Mouse (Mus musculus) myocyte (in vitro differentiated cells): ENCODE measurements at regions not wholly inside any gene's neighbourhood (a gene's known extent, or its start where the extent isn't known, plus 50 kb on each side); places are given as distances from the start of the nearest gene placed in this dataset.

Source experiments
- H3K27me3 ChIP-seq: one replicate; pipeline ENCODE4 v1.6.1; 2011; ENCODE audit not compliant: control insufficient read depth, insufficient read depth, insufficient read length
- H3K36me3 ChIP-seq: one replicate; pipeline ENCODE4 v1.6.1; 2011; ENCODE audit not compliant: control insufficient read depth, insufficient read depth
- H3K4me2 ChIP-seq: one replicate; pipeline ENCODE4 v1.6.1; 2011; ENCODE audit warnings: low read depth, control low read depth
- H3K4me3 ChIP-seq: one replicate; pipeline ENCODE4 v1.5.1; 2011; ENCODE audit warnings: mild to moderate bottlenecking, control low read depth, moderate library complexity
- H3K79me2 ChIP-seq: one replicate; pipeline ENCODE4 v1.6.1; 2011; ENCODE audit not compliant: control insufficient read depth, insufficient read depth
- H3ac ChIP-seq: one replicate; pipeline ENCODE4 v1.6.1; 2011; ENCODE audit not compliant: control insufficient read depth, insufficient read length
- CEBPB ChIP-seq: IDR thresholded peaks from 2 replicates; pipeline ENCODE4 v1.6.1; 2011; ENCODE audit warnings: mild to moderate bottlenecking, moderate library complexity; ENCODE audit not compliant: poor library complexity, insufficient read depth, severe bottlenecking
- E2F4 ChIP-seq: IDR thresholded peaks from one replicate; pipeline ENCODE4 v1.6.1; 2011; ENCODE audit warnings: mild to moderate bottlenecking, control low read depth, moderate library complexity; ENCODE audit not compliant: insufficient read depth
- MAX ChIP-seq: IDR thresholded peaks from one replicate; pipeline ENCODE4 v1.6.1; 2011; ENCODE audit warnings: low read depth, mild to moderate bottlenecking, control low read depth
- MYOD1 ChIP-seq, 3 experiments: IDR thresholded peaks; one replicate each; pipeline ENCODE4 v1.6.1; 2011; ENCODE audit warnings: control low read depth in 2 of 3, low read depth in 2 of 3, mild to moderate bottlenecking in 2 of 3, moderate library complexity in 1 of 3; ENCODE audit not compliant: insufficient read length in 2 of 3, control insufficient read depth in 1 of 3
- MYOG ChIP-seq, 3 experiments: IDR thresholded peaks; one replicate each; pipeline ENCODE4 v1.6.1; 2011; ENCODE audit warnings: control low read depth in 2 of 3, low read depth in 2 of 3, mild to moderate bottlenecking in 2 of 3; ENCODE audit not compliant: insufficient read length in 2 of 3, control insufficient read depth in 1 of 3, insufficient read depth in 1 of 3
- POLR2A ChIP-seq: IDR thresholded peaks from one replicate; pipeline ENCODE4 v1.6.1; 2011; ENCODE audit warnings: low read depth, mild to moderate bottlenecking, control low read depth, moderate library complexity; ENCODE audit not compliant: insufficient read length
- POLR2AphosphoS2 ChIP-seq: IDR thresholded peaks from one replicate; pipeline ENCODE4 v1.6.1; 2011; ENCODE audit warnings: low read depth, control low read depth; ENCODE audit not compliant: insufficient read length
- REST ChIP-seq: IDR thresholded peaks from one replicate; pipeline ENCODE4 v1.6.1; 2011; ENCODE audit warnings: mild to moderate bottlenecking, control low read depth, moderate library complexity; ENCODE audit not compliant: insufficient read depth, insufficient read length
- SRF ChIP-seq: IDR thresholded peaks from one replicate; pipeline ENCODE4 v1.6.1; 2011; ENCODE audit warnings: low read depth; ENCODE audit not compliant: control insufficient read depth, insufficient read length
- TCF12 ChIP-seq: IDR thresholded peaks from one replicate; pipeline ENCODE4 v1.6.1; 2011; ENCODE audit warnings: mild to moderate bottlenecking, control low read depth; ENCODE audit not compliant: poor library complexity, insufficient read depth, severe bottlenecking
- TCF3 ChIP-seq: IDR thresholded peaks from one replicate; pipeline ENCODE4 v1.6.1; 2011; ENCODE audit warnings: low read depth, control low read depth; ENCODE audit not compliant: insufficient read length
- USF1 ChIP-seq: IDR thresholded peaks from one replicate; pipeline ENCODE4 v1.6.1; 2011; ENCODE audit warnings: low read depth, mild to moderate bottlenecking, control low read depth, moderate library complexity

DNA sequence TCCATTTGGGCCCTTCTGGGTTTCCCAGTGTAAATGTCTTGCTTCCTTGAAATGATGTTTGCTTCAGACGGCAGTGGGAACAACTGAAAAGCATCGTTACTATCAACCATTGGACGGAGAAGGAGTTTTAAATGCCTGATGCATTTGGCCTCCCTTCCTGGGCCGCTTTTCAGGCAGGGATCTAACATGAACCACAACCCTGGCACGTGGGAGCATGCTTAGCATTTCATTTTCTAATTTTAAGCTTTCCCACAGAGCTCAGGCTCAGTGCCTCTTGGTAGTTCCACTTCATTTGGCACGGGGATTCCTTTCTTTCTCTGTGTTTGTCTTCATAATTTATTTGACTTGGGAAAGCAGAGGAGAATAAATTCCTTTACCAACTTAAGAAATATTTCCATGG lies 406.6 kb upstream of the Nbea start:
- TF ChIP-seq MYOD1 (IDR thresholded peaks at IDR 0.05; ENCODE audit: control insufficient read depth in 1 of 3, insufficient read length in 2 of 3, low read depth in 2 of 3), result no peak
- TF ChIP-seq MYOG (IDR thresholded peaks at IDR 0.05; ENCODE audit: control insufficient read depth in 1 of 3, insufficient read depth in 1 of 3, insufficient read length in 2 of 3, low read depth in 2 of 3), result no peak
- no peak for TF ChIP-seq E2F4
- no peak for TF ChIP-seq SRF
- TF ChIP-seq CEBPB, result no peak
- TF ChIP-seq TCF12, result no peak
- no peak for TF ChIP-seq MAX
- TF ChIP-seq TCF3, result no peak
- no peak for TF ChIP-seq REST
- no peak for TF ChIP-seq POLR2AphosphoS2
- no peak for TF ChIP-seq POLR2A
- no peak for TF ChIP-seq USF1
- no peaks in the 10 kb centered on the region for H3K79me2 ChIP-seq
- H3K4me2 ChIP-seq, result no peak overlapping the region

DNA sequence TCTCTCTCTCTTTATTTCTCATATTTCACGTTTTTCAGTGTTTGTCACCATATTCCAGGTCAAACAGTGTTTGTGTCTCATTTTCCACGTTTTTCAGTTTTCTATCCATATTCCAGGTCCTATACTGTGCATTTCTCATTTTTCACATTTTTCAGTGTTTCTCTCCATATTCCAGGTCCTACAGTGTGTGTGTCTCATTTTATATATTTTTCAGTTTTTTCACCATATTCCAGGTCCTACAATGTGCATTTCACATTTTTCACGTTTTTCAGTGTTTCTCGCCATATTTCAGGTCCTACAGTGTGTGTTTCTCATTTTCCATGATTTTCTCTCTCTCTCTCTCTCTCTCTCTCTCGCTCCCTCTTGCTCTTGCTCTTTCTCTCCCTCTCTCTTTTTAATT lies 391.9 kb upstream of the Nbea start:
- Histone ChIP-seq H3K79me2 (no peaks in the 10 kb centered on the region), H3K36me3 (no peaks in the 10 kb centered on the region), H3K27me3 (no peaks in the 10 kb centered on the region), H3K4me2 (no peak overlapping the region), H3ac (no peak overlapping the region), H3K4me3 (no peak overlapping the region)
- no peak for TF ChIP-seq REST
- TF ChIP-seq TCF12, result no peak
- TF ChIP-seq MYOD1 (IDR thresholded peaks at IDR 0.05; ENCODE audit: control insufficient read depth in 1 of 3, insufficient read length in 2 of 3, low read depth in 2 of 3), result no peak
- no peak for TF ChIP-seq CEBPB
- no peak for TF ChIP-seq POLR2A
- TF ChIP-seq USF1, result no peak
- TF ChIP-seq SRF, result no peak
- TF ChIP-seq POLR2AphosphoS2, result no peak
- no peak for TF ChIP-seq MYOG (IDR thresholded peaks at IDR 0.05; ENCODE audit: control insufficient read depth in 1 of 3, insufficient read depth in 1 of 3, insufficient read length in 2 of 3, low read depth in 2 of 3)
- no peak for TF ChIP-seq MAX
- no peak for TF ChIP-seq TCF3

More for the DNA sequence above, 406.6 kb upstream of the Nbea start:
- Histone ChIP-seq H3K27me3 (no peaks in the 10 kb centered on the region), H3K4me3 (no peak overlapping the region), H3ac (no peak overlapping the region), H3K36me3 (no peaks in the 10 kb centered on the region)

DNA sequence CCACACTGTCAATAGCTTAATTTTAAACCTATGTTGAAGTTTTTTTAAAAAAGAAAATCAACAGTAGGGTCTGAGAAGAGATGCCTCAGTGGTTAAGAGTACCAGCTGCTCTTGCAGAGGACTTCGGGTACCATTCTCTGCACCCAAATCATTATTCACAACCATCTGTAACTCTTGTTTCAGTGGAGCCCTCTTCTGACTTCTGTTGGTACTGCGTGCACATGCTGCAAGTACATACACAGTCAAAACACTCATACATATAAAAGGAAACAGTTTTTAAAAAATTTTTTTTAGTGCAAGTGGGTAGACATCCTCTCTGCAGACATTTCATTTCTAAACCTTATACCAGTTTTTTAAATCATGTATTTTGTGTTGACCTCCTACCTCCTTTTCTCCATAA lies 352.7 kb upstream of the Nbea start:
- H3K4me3 ChIP-seq, result no peak overlapping the region
- TF ChIP-seq TCF12 (no peak), MAX (no peak)
- H3K36me3 ChIP-seq, result no peaks in the 10 kb centered on the region
- H3K27me3 ChIP-seq, result no peaks in the 10 kb centered on the region
- no peaks in the 10 kb centered on the region for H3K79me2 ChIP-seq
- H3K4me2 ChIP-seq, result no peak overlapping the region
- no peak overlapping the region for H3ac ChIP-seq

DNA sequence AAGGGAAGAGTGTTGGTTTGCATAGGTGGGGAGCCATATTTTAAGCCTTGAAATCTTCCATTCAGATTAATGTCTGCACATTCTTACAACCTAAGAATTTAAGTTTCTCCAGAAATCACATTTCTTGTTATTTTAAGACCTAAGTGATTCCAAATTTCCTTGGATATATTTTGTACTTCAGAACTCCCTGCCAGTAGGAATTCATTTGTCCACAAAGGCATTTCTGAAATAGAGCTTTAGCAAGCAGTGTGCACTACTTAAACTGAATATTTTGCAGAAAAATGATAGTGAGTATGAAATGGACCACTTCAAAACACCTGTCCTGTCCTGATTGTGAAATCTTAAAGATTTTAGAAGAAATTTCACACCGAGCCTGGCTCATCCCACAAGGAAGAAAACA lies 320.9 kb upstream of the Nbea start:
- no peak overlapping the region for H3K4me3 ChIP-seq
- H3K4me2 ChIP-seq, result no peak overlapping the region
- H3K36me3 ChIP-seq, result no peaks in the 10 kb centered on the region
- no peak overlapping the region for H3ac ChIP-seq
- no peaks in the 10 kb centered on the region for H3K27me3 ChIP-seq
- no peaks in the 10 kb centered on the region for H3K79me2 ChIP-seq
- TF ChIP-seq CEBPB, result no peak
- no peak for TF ChIP-seq MYOD1 (IDR thresholded peaks at IDR 0.05; ENCODE audit: control insufficient read depth in 1 of 3, insufficient read length in 2 of 3, low read depth in 2 of 3)
- no peak for TF ChIP-seq POLR2A
- TF ChIP-seq REST, result no peak
- TF ChIP-seq E2F4, result no peak
- no peak for TF ChIP-seq TCF12
- TF ChIP-seq MYOG (IDR thresholded peaks at IDR 0.05; ENCODE audit: control insufficient read depth in 1 of 3, insufficient read depth in 1 of 3, insufficient read length in 2 of 3, low read depth in 2 of 3), result no peak
- TF ChIP-seq USF1, result no peak
- TF ChIP-seq SRF, result no peak
- no peak for TF ChIP-seq TCF3
- no peak for TF ChIP-seq MAX
- no peak for TF ChIP-seq POLR2AphosphoS2

DNA sequence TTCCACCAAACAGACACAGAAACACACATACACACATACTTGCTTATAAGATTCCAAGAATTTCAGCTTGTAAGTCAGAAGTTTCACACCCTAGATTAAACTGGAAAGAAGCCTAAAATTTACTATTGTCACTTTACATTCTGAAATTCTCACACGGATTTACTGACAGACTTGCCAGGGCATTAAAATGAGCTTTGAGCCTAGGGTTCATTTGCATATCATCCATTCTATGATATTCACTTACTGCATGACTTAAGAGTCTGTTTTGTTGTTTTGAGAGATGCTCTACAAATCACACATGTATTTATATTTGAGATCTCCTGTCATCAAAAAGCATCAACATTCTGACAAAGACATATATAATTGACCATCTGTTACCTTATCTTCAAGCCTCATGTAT lies 315.8 kb upstream of the Nbea start:
- H3K4me3 ChIP-seq, result no peak overlapping the region
- H3K27me3 ChIP-seq, result no peaks in the 10 kb centered on the region
- H3K36me3 ChIP-seq, result no peaks in the 10 kb centered on the region
- no peak overlapping the region for H3K4me2 ChIP-seq
- TF ChIP-seq MYOG (IDR thresholded peaks at IDR 0.05; ENCODE audit: control insufficient read depth in 1 of 3, insufficient read depth in 1 of 3, insufficient read length in 2 of 3, low read depth in 2 of 3) (no peak), MYOD1 (IDR thresholded peaks at IDR 0.05; ENCODE audit: control insufficient read depth in 1 of 3, insufficient read length in 2 of 3, low read depth in 2 of 3) (no peak), TCF12 (no peak)
- H3K79me2 ChIP-seq, result no peaks in the 10 kb centered on the region
- H3ac ChIP-seq, result no peak overlapping the region

DNA sequence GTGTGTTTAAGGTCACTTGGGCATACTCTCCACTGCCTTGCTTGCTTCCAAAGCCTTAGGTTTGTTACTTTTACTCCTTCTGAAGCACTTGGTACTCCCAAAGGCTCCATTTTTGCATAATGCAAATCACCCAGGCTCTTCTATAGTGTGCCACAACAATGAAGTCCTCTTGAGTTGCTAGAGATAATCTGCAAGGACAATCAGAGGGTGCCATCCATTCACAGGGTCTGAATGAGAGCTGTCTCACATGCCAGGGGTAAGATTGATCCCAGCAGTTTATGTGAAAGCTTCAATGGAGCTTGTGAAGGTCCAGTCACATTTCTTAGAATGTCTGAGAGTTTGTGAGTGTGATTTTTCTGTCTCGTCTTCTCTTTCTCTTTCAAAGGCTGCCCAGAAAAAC lies 310.4 kb upstream of the Nbea start:
- no peak for TF ChIP-seq E2F4
- TF ChIP-seq USF1, result no peak
- no peak for TF ChIP-seq POLR2AphosphoS2
- H3K4me3 ChIP-seq, result no peak overlapping the region
- no peaks in the 10 kb centered on the region for H3K27me3 ChIP-seq
- H3K36me3 ChIP-seq, result no peaks in the 10 kb centered on the region
- no peak overlapping the region for H3ac ChIP-seq
- no peaks in the 10 kb centered on the region for H3K79me2 ChIP-seq
- no peak overlapping the region for H3K4me2 ChIP-seq
